Mouse (Mus musculus): ENCODE measurements around the gene Ifi27l2b.

DNA sequence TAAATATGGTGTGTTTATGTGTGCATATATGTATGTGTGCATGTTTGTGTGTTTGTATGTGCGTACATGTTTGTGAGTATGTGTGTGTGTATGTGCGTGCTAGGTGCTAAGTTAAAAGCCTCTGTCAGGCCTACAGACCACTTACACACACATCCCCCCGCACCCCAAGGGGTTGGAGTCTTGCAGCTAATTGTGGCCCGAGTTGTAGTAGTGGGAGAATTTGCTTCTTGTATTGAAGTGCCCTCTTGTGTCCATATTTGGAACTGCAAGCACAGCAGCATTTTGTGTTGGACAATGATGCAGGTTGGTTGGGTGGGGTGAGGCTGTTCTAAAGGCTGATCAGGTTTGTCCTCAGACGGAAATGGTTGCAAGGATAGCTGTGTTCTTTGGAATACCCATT, 35.7 kb upstream of the Ifi27l2b start:
- peak; percentile 100 for TF ChIP-seq CTCF (IDR thresholded peaks at IDR 0.05; ENCODE audit: low read depth, low read length)
- TF ChIP-seq GATA2 (IDR thresholded peaks at IDR 0.05; ENCODE audit: borderline replicate concordance, low read depth, low read length): no peak
- TF ChIP-seq TAL1 (conservative IDR thresholded peaks at IDR 0.05; ENCODE audit: low read depth, low read length): no peak

Data from G1E (cell line).